Mouse (Mus musculus): ENCODE results near the gene Sec13. TPM values are rescaled to one million over a fixed set of nuclear protein-coding genes. Genes with fewer than 3 reads are reported as not detected.

Sec13 gene
- polyA plus RNA-seq, 1 experiment from 2014 or later, result 264 TPM

GRCm38 (mm10) chr6:113745117-113745516 is 4.6 kb upstream of the Sec13 start:
- no peak overlapping the region for H3K27ac ChIP-seq (ENCODE audit: low read depth, low read length)
- H3K27me3 ChIP-seq (ENCODE audit: control insufficient read depth, insufficient read depth, low read length), result no peaks in the 10 kb centered on the region
- DNase-seq (ENCODE audit: low spot score, missing footprints), result no peak
- no peak for ATAC-seq (ENCODE audit: low FRiP score)
- H3K36me3 ChIP-seq (ENCODE audit: control insufficient read depth, insufficient read depth, low read length), result no peaks in the 10 kb centered on the region
- no peak overlapping the region for H3K4me2 ChIP-seq
- H3K4me3 ChIP-seq (ENCODE audit: low read depth, low read length), result no peak overlapping the region
- no peaks in the 10 kb centered on the region for H3K9me3 ChIP-seq (ENCODE audit: control insufficient read depth, low read length)
- H3K9ac ChIP-seq (ENCODE audit: low read length), result no peak overlapping the region
- H3K4me1 ChIP-seq (ENCODE audit: control insufficient read depth, insufficient read depth, low read length), result no peaks in the 10 kb centered on the region

GRCm38 (mm10) chr6:113743111-113743510 is 2.6 kb upstream of the Sec13 start:
- no peak for ATAC-seq (ENCODE audit: low FRiP score)
- DNase-seq (ENCODE audit: low spot score, missing footprints), result no peak
- Histone ChIP-seq H3K4me1 (ENCODE audit: control insufficient read depth, insufficient read depth, low read length) (peaks cover 6% of the 10 kb centered on the region), H3K36me3 (ENCODE audit: control insufficient read depth, insufficient read depth, low read length) (no peaks in the 10 kb centered on the region), H3K27ac (ENCODE audit: low read depth, low read length) (no peak overlapping the region), H3K9me3 (ENCODE audit: control insufficient read depth, low read length) (no peaks in the 10 kb centered on the region), H3K4me2 (no peak overlapping the region), H3K4me3 (ENCODE audit: low read depth, low read length) (no peak overlapping the region), H3K27me3 (ENCODE audit: control insufficient read depth, insufficient read depth, low read length) (no peaks in the 10 kb centered on the region), H3K9ac (ENCODE audit: low read length) (no peak overlapping the region)
- 58% methylated on average over 1 of the region's 1 CpGs for WGBS

- no peaks in the 10 kb centered on the region for H3K9me3 ChIP-seq (ENCODE audit: control insufficient read depth, low read length)
- H3K36me3 ChIP-seq (ENCODE audit: control insufficient read depth, insufficient read depth, low read length), result no peaks in the 10 kb centered on the region
- H3K4me1 ChIP-seq (ENCODE audit: control insufficient read depth, insufficient read depth, low read length), result peaks cover 6% of the 10 kb centered on the region
- H3K4me2 ChIP-seq, result no peak overlapping the region
- H3K27ac ChIP-seq (ENCODE audit: low read depth, low read length), result no peak overlapping the region
- no peak overlapping the region for H3K9ac ChIP-seq (ENCODE audit: low read length)
- no peak overlapping the region for H3K4me3 ChIP-seq (ENCODE audit: low read depth, low read length)
- ATAC-seq (ENCODE audit: low FRiP score) (no peak), DNase-seq (ENCODE audit: low spot score, missing footprints) (no peak)
- WGBS, result 91% methylated on average over 1 of the region's 1 CpGs
- no peaks in the 10 kb centered on the region for H3K27me3 ChIP-seq (ENCODE audit: control insufficient read depth, insufficient read depth, low read length)
These were observed 1.8 kb upstream of the Sec13 start for GRCm38 (mm10) chr6:113742321-113742720.

- no peak for ATAC-seq (ENCODE audit: low FRiP score)
- 68% methylated on average over 2 of the region's 2 CpGs for WGBS
These were observed 882 bp upstream of the Sec13 start for GRCm38 (mm10) chr6:113741425-113741824.

GRCm38 (mm10) chr6:113737318-113738046 is 3.1 kb downstream of the Sec13 start:
- Histone ChIP-seq H3K9ac (ENCODE audit: low read length) (no peak overlapping the region), H3K27me3 (ENCODE audit: control insufficient read depth, insufficient read depth, low read length) (no peaks in the 10 kb centered on the region), H3K27ac (ENCODE audit: low read depth, low read length) (no peak overlapping the region), H3K4me3 (ENCODE audit: low read depth, low read length) (no peak overlapping the region), H3K9me3 (ENCODE audit: control insufficient read depth, low read length) (no peaks in the 10 kb centered on the region), H3K36me3 (ENCODE audit: control insufficient read depth, insufficient read depth, low read length) (peaks cover 11% of the 10 kb centered on the region; the same call in 1 of the 2 replicates), H3K4me2 (no peak overlapping the region), H3K4me1 (ENCODE audit: control insufficient read depth, insufficient read depth, low read length) (peaks cover 6% of the 10 kb centered on the region)
- DNase-seq (ENCODE audit: low spot score, missing footprints) (no peak), ATAC-seq (ENCODE audit: low FRiP score) (no peak)
- 94% methylated on average over 9 of the region's 9 CpGs for WGBS

More at GRCm38 (mm10) chr6:113741425-113741824, 882 bp upstream of the Sec13 start:
- H3K27me3 ChIP-seq (ENCODE audit: control insufficient read depth, insufficient read depth, low read length), result no peaks in the 10 kb centered on the region
- no peak overlapping the region for H3K4me3 ChIP-seq (ENCODE audit: low read depth, low read length)
- H3K36me3 ChIP-seq (ENCODE audit: control insufficient read depth, insufficient read depth, low read length), result no peaks in the 10 kb centered on the region
- DNase-seq (ENCODE audit: low spot score, missing footprints), result no peak
- H3K4me1 ChIP-seq (ENCODE audit: control insufficient read depth, insufficient read depth, low read length), result peaks cover 6% of the 10 kb centered on the region
- H3K9ac ChIP-seq (ENCODE audit: low read length), result no peak overlapping the region
- no peak overlapping the region for H3K27ac ChIP-seq (ENCODE audit: low read depth, low read length)
- H3K9me3 ChIP-seq (ENCODE audit: control insufficient read depth, low read length), result no peaks in the 10 kb centered on the region
- no peak overlapping the region for H3K4me2 ChIP-seq

- no peaks in the 10 kb centered on the region for H3K4me1 ChIP-seq (ENCODE audit: control insufficient read depth, insufficient read depth, low read length)
- peaks cover 30% of the 10 kb centered on the region for H3K36me3 ChIP-seq (ENCODE audit: control insufficient read depth, insufficient read depth, low read length)
- H3K9me3 ChIP-seq (ENCODE audit: control insufficient read depth, low read length), result no peaks in the 10 kb centered on the region
- no peak overlapping the region for H3K4me2 ChIP-seq
- ATAC-seq (ENCODE audit: low FRiP score), result no peak
- no peaks in the 10 kb centered on the region for H3K27me3 ChIP-seq (ENCODE audit: control insufficient read depth, insufficient read depth, low read length)
- no peak overlapping the region for H3K9ac ChIP-seq (ENCODE audit: low read length)
- WGBS, result 92% methylated on average over 3 of the region's 3 CpGs
- no peak for DNase-seq (ENCODE audit: low spot score, missing footprints)
- no peak overlapping the region for H3K27ac ChIP-seq (ENCODE audit: low read depth, low read length)
- H3K4me3 ChIP-seq (ENCODE audit: low read depth, low read length), result no peak overlapping the region
These were observed 9.2 kb downstream of the Sec13 start for GRCm38 (mm10) chr6:113731296-113731695.

- Histone ChIP-seq H3K9ac (ENCODE audit: low read length) (no peak overlapping the region), H3K36me3 (ENCODE audit: control insufficient read depth, insufficient read depth, low read length) (peaks cover 25% of the 10 kb centered on the region), H3K9me3 (ENCODE audit: control insufficient read depth, low read length) (no peaks in the 10 kb centered on the region), H3K27ac (ENCODE audit: low read depth, low read length) (no peak overlapping the region), H3K4me2 (no peak overlapping the region), H3K27me3 (ENCODE audit: control insufficient read depth, insufficient read depth, low read length) (no peaks in the 10 kb centered on the region), H3K4me1 (ENCODE audit: control insufficient read depth, insufficient read depth, low read length) (no peaks in the 10 kb centered on the region), H3K4me3 (ENCODE audit: low read depth, low read length) (no peak overlapping the region)
- WGBS, result 92% methylated on average over 7 of the region's 7 CpGs
- no peak for DNase-seq (ENCODE audit: low spot score, missing footprints)
- no peak for ATAC-seq (ENCODE audit: low FRiP score)
These were observed 12.4 kb downstream of the Sec13 start for GRCm38 (mm10) chr6:113728181-113728580.

- no peak overlapping the region for H3K9ac ChIP-seq (ENCODE audit: low read length)
- H3K9me3 ChIP-seq (ENCODE audit: control insufficient read depth, low read length), result no peaks in the 10 kb centered on the region
- H3K4me3 ChIP-seq (ENCODE audit: low read depth, low read length), result no peak overlapping the region
- ATAC-seq (ENCODE audit: low FRiP score) (no peak), DNase-seq (ENCODE audit: low spot score, missing footprints) (peak; percentile 28)
- no peaks in the 10 kb centered on the region for H3K4me1 ChIP-seq (ENCODE audit: control insufficient read depth, insufficient read depth, low read length)
- no peak overlapping the region for H3K4me2 ChIP-seq
- 96% methylated on average over 4 of the region's 4 CpGs for WGBS
- H3K27me3 ChIP-seq (ENCODE audit: control insufficient read depth, insufficient read depth, low read length), result no peaks in the 10 kb centered on the region
- no peak overlapping the region for H3K27ac ChIP-seq (ENCODE audit: low read depth, low read length)
- peaks cover 9% of the 10 kb centered on the region for H3K36me3 ChIP-seq (ENCODE audit: control insufficient read depth, insufficient read depth, low read length)
These were observed 19.5 kb downstream of the Sec13 start for GRCm38 (mm10) chr6:113721061-113721460.

- ATAC-seq (ENCODE audit: low FRiP score) (no peak), DNase-seq (ENCODE audit: low spot score, missing footprints) (no peak)
- WGBS, result 90% methylated on average over 3 of the region's 3 CpGs
- Histone ChIP-seq H3K27me3 (ENCODE audit: control insufficient read depth, insufficient read depth, low read length) (no peaks in the 10 kb centered on the region), H3K27ac (ENCODE audit: low read depth, low read length) (no peak within 1 kb of the TSS), H3K4me2 (no peak within 1 kb of the TSS), H3K9me3 (ENCODE audit: control insufficient read depth, low read length) (no peaks in the 10 kb centered on the region), H3K36me3 (ENCODE audit: control insufficient read depth, insufficient read depth, low read length) (peaks cover 6% of the 10 kb centered on the region), H3K9ac (ENCODE audit: low read length) (no peak within 1 kb of the TSS), H3K4me1 (ENCODE audit: control insufficient read depth, insufficient read depth, low read length) (no peaks in the 10 kb centered on the region), H3K4me3 (ENCODE audit: low read depth, low read length) (no peak within 1 kb of the TSS)
These were observed 20.7 kb downstream of the Sec13 start, which contains the start of gene Ghrl for GRCm38 (mm10) chr6:113719878-113720277. Gene Ghrl, minus strand, starts transcription at chr6:113719880.
